Mouse (Mus musculus): ENCODE results near the gene Polr2c.

GRCm38 (mm10) chr8:94817933-94818332, 39.3 kb upstream of the Polr2c start:
- TF ChIP-seq CTCF (IDR thresholded peaks at IDR 0.05; ENCODE audit: low read depth) (no peak), EP300 (optimal IDR thresholded peaks at IDR 0.05) (no peak)

All from stomach, postnatal 0 days (tissue).